Mouse (Mus musculus) left cerebral cortex, postnatal 25 days (tissue): ENCODE data around the gene Atf2. TPM values are rescaled to one million over a fixed set of nuclear protein-coding genes. Genes with fewer than 3 reads are reported as not detected.

Experiments used
- DNase-seq, 2 experiments: peaks; one replicate each; pipeline ENCODE4 v3.0.0; 2022; ENCODE audit warnings: low spot score in 2 of 2, mixed read lengths in 1 of 2
- intact Hi-C: fragments of 180-260 bp; cut with DNase I; formaldehyde crosslinking; loops from one replicate; pipeline ENCODE4 v1.15.1; 2025
- total RNA-seq, 2 experiments: library from RNA; stranded (reverse); gene quantifications; 2 replicates each; pipeline ENCODE4 v1.2.3; 2021

Atf2 gene
- total RNA-seq, 2 experiments from 2014 or later: 165 to 171 TPM

- intact Hi-C loops: no loop called here
- DNase-seq: no peak
Observed at GRCm38 (mm10) chr2:73782371-73782905, 110.0 kb downstream of the Atf2 start.

GRCm38 (mm10) chr2:73780321-73781010 lies 112.0 kb downstream of the Atf2 start:
- intact Hi-C loops: no loop called here
- no peak for DNase-seq

- intact Hi-C loops: loop anchor here (10.0 kb wide), 1 partner anchor 885 kb away; the partner anchor contains the start of gene Hoxd13
- no peak for DNase-seq
Observed at GRCm38 (mm10) chr2:73779796-73780195, 112.6 kb downstream of the Atf2 start.

GRCm38 (mm10) chr2:73779016-73779595 lies 113.3 kb downstream of the Atf2 start:
- intact Hi-C loops: loop anchor here (10.0 kb wide), 1 partner anchor 886 kb away; the partner anchor contains the start of gene Hoxd13

GRCm38 (mm10) chr2:73776936-73777335 lies 115.5 kb downstream of the Atf2 start:
- no peak for DNase-seq
- intact Hi-C loops: loop anchor here (10.0 kb wide), 1 partner anchor 888 kb away; the partner anchor contains the start of gene Hoxd13

More at GRCm38 (mm10) chr2:73779016-73779595, 113.3 kb downstream of the Atf2 start:
- DNase-seq: no peak

GRCm38 (mm10) chr2:73775683-73776310 lies 116.6 kb downstream of the Atf2 start:
- intact Hi-C loops: loop anchor here (2.0 to 10.0 kb wide), 2 partner anchors 117 to 889 kb away; partner anchors contain the start of genes Atf2 and Hoxd13
- DNase-seq: no peak

GRCm38 (mm10) chr2:73774786-73775682 lies 117.4 kb downstream of the Atf2 start, which contains the start of gene Chn1:
Gene Chn1, minus strand, starts transcription at chr2:73775346.
- intact Hi-C loops: loop anchor here (2.0 to 10.0 kb wide), 2 partner anchors 118 to 890 kb away; partner anchors contain the start of genes Atf2 and Hoxd13
- DNase-seq: peak; percentile 75 to 84

- no peak for DNase-seq
- intact Hi-C loops: loop anchor here (10.0 kb wide), 1 partner anchor 892 kb away; the partner anchor contains the start of gene Hoxd13
Observed at GRCm38 (mm10) chr2:73772945-73773344, 119.5 kb downstream of the Atf2 start.

- DNase-seq: no peak
- intact Hi-C loops: no loop called here
Observed at GRCm38 (mm10) chr2:73768669-73769068, 123.8 kb downstream of the Atf2 start.

Other genes with a start within 250 kb of the Atf2 start
- 1,000 to 10,000 TPM; 1,573 to 1,627 TPM for gene Chn1, start 117.3 kb downstream of the Atf2 start, total RNA-seq
- 100 to 1,000 TPM; 538 to 575 TPM for gene Atp5g3, start 18.7 kb upstream of the Atf2 start, total RNA-seq